Comparison of ENCODE assay signal across 13 mouse cellular contexts in genomic region chr8:88227851-88228250, GRCm38 (mm10). TPM values are rescaled to one million over a fixed set of nuclear protein-coding genes. Genes with fewer than 3 reads are reported as not detected.
A peak's percentile ranks its signal among the peaks of the same experiment; 100 is the strongest.
DNase-seq lines count a peak whose midpoint lies in the region; ATAC-seq and TF ChIP-seq lines count a peak whose summit lies in the region.
"Had no signal": no experiment of that assay in that cellular context is flagged by ENCODE, and none has a peak within 500 bp of the region (broad histone marks: within the 10 kb centered on the region; RNA-seq: fewer than 3 reads in every experiment).

No protein-coding gene starts in this region.

- H3K4me3 ChIP-seq in hindbrain, postnatal 0 days (ENCODE audit: low read length) = no peak overlapping the region
- no peak overlapping the region for H3K4me3 ChIP-seq in hindbrain, embryonic 16.5 days (ENCODE audit: low read length)
- no peak overlapping the region for H3K4me3 ChIP-seq in neural tube, embryonic 11.5 days (ENCODE audit: low read depth, low read length)
- H3K4me3 ChIP-seq: heart, embryonic 12.5 days; hindbrain, embryonic 10.5 days; limb, embryonic 15.5 days had no signal

- TF ChIP-seq CTCF in hindbrain, postnatal 0 days (IDR thresholded peaks at IDR 0.05; ENCODE audit: low read depth) = no peak

- no peak overlapping the region; the same call in 1 of the 2 replicates for H3K27ac ChIP-seq in hindbrain, postnatal 0 days
- no peak overlapping the region for H3K27ac ChIP-seq in hindbrain, embryonic 16.5 days (ENCODE audit: low read depth, low read length)
- H3K27ac ChIP-seq in neural tube, embryonic 11.5 days (ENCODE audit: low read depth, low read length) = no peak overlapping the region
- H3K27ac ChIP-seq: hindbrain, embryonic 10.5 days; limb, embryonic 15.5 days had no signal

- 61% methylated on average over 6 of the region's 6 CpGs for WGBS in hindbrain, postnatal 0 days
- 59% methylated on average over 6 of the region's 6 CpGs for WGBS in hindbrain, embryonic 16.5 days
- 59% methylated on average over 6 of the region's 6 CpGs for WGBS in neural tube, embryonic 11.5 days

- no peaks in the 10 kb centered on the region for H3K9me3 ChIP-seq in hindbrain, postnatal 0 days (ENCODE audit: low read length)
- no peaks in the 10 kb centered on the region for H3K9me3 ChIP-seq in hindbrain, embryonic 16.5 days (ENCODE audit: control insufficient read depth, low read length)
- no peaks in the 10 kb centered on the region for H3K9me3 ChIP-seq in neural tube, embryonic 11.5 days (ENCODE audit: control insufficient read depth, low read length)
- H3K9me3 ChIP-seq: heart, embryonic 12.5 days; hindbrain, embryonic 10.5 days; limb, embryonic 15.5 days had no signal

- no peaks in the 10 kb centered on the region for H3K36me3 ChIP-seq in hindbrain, postnatal 0 days (ENCODE audit: insufficient read depth, low read length)
- H3K36me3 ChIP-seq in hindbrain, embryonic 16.5 days (ENCODE audit: control insufficient read depth, insufficient read depth, low read length) = no peaks in the 10 kb centered on the region
- no peaks in the 10 kb centered on the region for H3K36me3 ChIP-seq in neural tube, embryonic 11.5 days (ENCODE audit: control insufficient read depth, insufficient read depth, low read length)
- H3K36me3 ChIP-seq: heart, embryonic 12.5 days; hindbrain, embryonic 10.5 days had no signal

- H3K9ac ChIP-seq in hindbrain, postnatal 0 days (replicated peaks; ENCODE audit: low read length) = 0 out of 2 replicates have a peak overlapping the region, but pooled peaks have one; percentile 3
- H3K9ac ChIP-seq in hindbrain, embryonic 16.5 days (ENCODE audit: low read depth, low read length) = no peak overlapping the region
- H3K9ac ChIP-seq in neural tube, embryonic 11.5 days (ENCODE audit: low read length) = no peak overlapping the region
- H3K9ac ChIP-seq: heart, embryonic 12.5 days; limb, embryonic 15.5 days had no signal

- ATAC-seq in hindbrain, postnatal 0 days = no peak
- ATAC-seq in hindbrain, embryonic 16.5 days = no peak
- no peak for ATAC-seq in neural tube, embryonic 11.5 days (ENCODE audit: insufficient read depth, low FRiP score, low TSS enrichment)

- no peak overlapping the region for H3K4me2 ChIP-seq in hindbrain, postnatal 0 days (ENCODE audit: low read depth, low read length)
- H3K4me2 ChIP-seq in hindbrain, embryonic 16.5 days (ENCODE audit: low read length) = no peak overlapping the region
- no peak overlapping the region for H3K4me2 ChIP-seq in neural tube, embryonic 11.5 days (ENCODE audit: low read depth)
- H3K4me2 ChIP-seq: heart, embryonic 12.5 days; limb, embryonic 15.5 days had no signal

- peaks cover 7% of the 10 kb centered on the region; the same call in 1 of the 2 replicates for H3K4me1 ChIP-seq in hindbrain, postnatal 0 days (ENCODE audit: insufficient read depth, low read length)
- peaks cover 14% of the 10 kb centered on the region for H3K4me1 ChIP-seq in hindbrain, embryonic 16.5 days (ENCODE audit: control insufficient read depth, insufficient read depth, low read depth, low read length)
- peaks cover 30% of the 10 kb centered on the region for H3K4me1 ChIP-seq in neural tube, embryonic 11.5 days (ENCODE audit: control insufficient read depth, insufficient read depth, low read length)

- DNase-seq in cerebellum, adult 11-12 months = peak; percentile 19
- DNase-seq in cerebellum, adult 9-10 months = no peak
- no peak for DNase-seq in hindbrain, postnatal 0 days (ENCODE audit: low spot score)
- DNase-seq in neural tube, embryonic 11.5 days (ENCODE audit: low spot score) = peak; percentile 18
- no peak for DNase-seq in neural tube, embryonic 10.5 days (ENCODE audit: extremely low spot score, low spot score)
- DNase-seq in thymus, postnatal 25 days = no peak
- DNase-seq in yolk sac, embryonic 10.5 days (ENCODE audit: low spot score) = no peak
- DNase-seq: adrenal gland, postnatal 14 days; lung, postnatal 36 days had no signal

- H3K27me3 ChIP-seq in hindbrain, postnatal 0 days (ENCODE audit: insufficient read depth, low read length) = no peaks in the 10 kb centered on the region
- H3K27me3 ChIP-seq in hindbrain, embryonic 16.5 days (replicated peaks; ENCODE audit: control insufficient read depth, insufficient read depth, low read length) = no peaks in the 10 kb centered on the region
- H3K27me3 ChIP-seq in neural tube, embryonic 11.5 days (ENCODE audit: control insufficient read depth, insufficient read depth, low read length) = no peaks in the 10 kb centered on the region
- H3K27me3 ChIP-seq: heart, embryonic 12.5 days; limb, embryonic 15.5 days had no signal

RNA-seq across cellular contexts. Expression of gene Tent4b, which starts 28.8 kb away (rescaled TPM):
- total RNA-seq in hindbrain, postnatal 0 days (2014; rRNA removed) = 20.3 and 33.6 TPM in 2 replicates
- 7.9 and 8.4 TPM in 2 replicates for polyA plus RNA-seq in hindbrain, postnatal 0 days (2015; fragmentation: Nextera tagmentation; extraction: Ambion mirVana)
- 7.7 and 8.5 TPM in 2 replicates for polyA plus RNA-seq in hindbrain, embryonic 16.5 days (2015; fragmentation: Nextera tagmentation; extraction: Ambion mirVana)
- 11.1 and 11.2 TPM in 2 replicates for polyA plus RNA-seq in neural tube, embryonic 11.5 days (2014; fragmentation: Nextera tagmentation; extraction: Ambion mirVana)

RNA-seq across cellular contexts. Expression of gene Adcy7, which starts 44.4 kb away (rescaled TPM):
- 21.2 and 23.2 TPM in 2 replicates for total RNA-seq in hindbrain, postnatal 0 days (2014; rRNA removed)
- 7.6 and 8.6 TPM in 2 replicates for polyA plus RNA-seq in hindbrain, postnatal 0 days (2015; fragmentation: Nextera tagmentation; extraction: Ambion mirVana)
- 7.0 and 8.3 TPM in 2 replicates for polyA plus RNA-seq in hindbrain, embryonic 16.5 days (2015; fragmentation: Nextera tagmentation; extraction: Ambion mirVana)
- polyA plus RNA-seq in neural tube, embryonic 11.5 days (2014; fragmentation: Nextera tagmentation; extraction: Ambion mirVana) = 2.0 and 2.3 TPM in 2 replicates

Comparison
In these comparisons a context has a peak if more than half of its experiments do, and no peak if none do; other contexts are left out.
1. DNase-seq: peak in cerebellum, adult 11-12 months (single experiment) and neural tube, embryonic 11.5 days (single experiment); none in cerebellum, adult 9-10 months (single experiment), hindbrain, postnatal 0 days (single experiment), neural tube, embryonic 10.5 days (single experiment), thymus, postnatal 25 days (single experiment) and yolk sac, embryonic 10.5 days (single experiment).